Mouse (Mus musculus) bone marrow macrophage, adult 2 months (primary cell): ENCODE measurements around the gene Rad51b.

ENCODE experiments used
- CTCF ChIP-seq: IDR thresholded peaks from 2 replicates; pipeline ENCODE4 v1.5.1; 2012; ENCODE audit warnings: low read depth, mild to moderate bottlenecking, low read length, moderate library complexity
- POLR2A ChIP-seq: IDR thresholded peaks from 2 replicates; pipeline ENCODE4 v1.6.1; 2012; ENCODE audit warnings: mild to moderate bottlenecking, low read depth, low read length, borderline replicate concordance

DNA sequence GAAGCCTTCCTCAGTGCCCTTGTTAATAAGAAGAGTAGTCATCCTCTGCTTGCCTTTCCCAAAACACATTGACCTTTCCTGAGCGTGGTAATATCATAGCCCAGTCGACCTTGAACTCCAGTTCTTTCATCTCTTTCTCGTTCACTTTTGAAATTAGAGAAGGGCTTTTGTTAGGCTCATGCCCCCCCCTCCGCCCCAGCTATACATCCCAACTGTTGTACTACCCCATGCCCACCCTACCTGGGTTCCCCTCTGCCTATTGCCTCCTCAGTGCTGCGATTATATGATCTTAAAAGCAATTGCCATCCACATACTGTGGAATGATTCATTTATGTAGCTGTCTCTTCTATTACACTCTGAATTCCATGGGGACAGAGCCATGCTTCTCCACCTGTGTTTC, 193.5 kb downstream of the Rad51b start:
- no peak for TF ChIP-seq CTCF
- no peak for TF ChIP-seq POLR2A
